Mouse (Mus musculus) liver, adult 10 weeks (tissue): ENCODE data around the gene Dcx. TPM values are rescaled to one million over a fixed set of nuclear protein-coding genes. Genes with fewer than 3 reads are reported as not detected.

Experiments used
- polyA plus RNA-seq: library from polyadenylated mRNA; stranded (reverse); fragments of 350-450 nt; fragmentation: Illumina TruSeq; extraction: RNeasy Lipid Tissue Mini Kit (QIAGEN cat#74804); gene quantifications from one replicate; pipeline ENCODE4 v1.2.3, GENCODE M21; 2014; ENCODE audit warnings: low read depth, low replicate concordance

Gene Dcx
- 0.16 TPM for polyA plus RNA-seq

GRCm38 (mm10) chrX:143932958-143933357, at the start of gene Dcx:
TSS of gene Dcx (minus strand) at chrX:143933311.

GRCm38 (mm10) chrX:143827212-143827611, 105.9 kb downstream of the Dcx start, which contains the start of gene Capn6:
TSS of gene Capn6 (minus strand) at chrX:143827414.

Other genes starting within 250 kb of the Dcx start
- 1.0 TPM for gene Capn6, start 105.9 kb downstream of the Dcx start, polyA plus RNA-seq
- gene A730046J19Rik, start 220.4 kb upstream of the Dcx start, polyA plus RNA-seq, result not detected